Mouse (Mus musculus): Measurements from ENCODE around the gene Mpped1.

The Mpped1 gene

DNA sequence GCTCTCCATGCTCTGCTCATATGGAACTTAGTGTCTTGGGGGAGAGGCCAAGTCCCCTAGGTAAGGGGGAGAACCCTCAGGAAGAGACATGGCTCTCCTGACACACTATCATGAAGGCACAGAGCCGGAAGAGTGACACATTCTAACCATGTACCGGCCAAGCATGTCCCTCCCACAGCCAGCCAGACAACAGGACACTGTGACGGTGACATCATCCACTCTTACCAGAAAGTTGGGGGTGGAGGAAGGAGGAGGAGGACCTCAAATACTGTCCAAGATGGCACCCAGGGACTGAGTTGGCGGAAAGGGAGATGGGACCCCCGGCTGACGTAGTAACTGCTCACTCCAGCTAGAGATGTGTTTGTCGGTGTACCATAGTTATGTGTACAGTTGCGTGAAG is 104.6 kb downstream of the Mpped1 start:
- DNase-seq (ENCODE audit: low read depth, low spot score) = no peak

DNA sequence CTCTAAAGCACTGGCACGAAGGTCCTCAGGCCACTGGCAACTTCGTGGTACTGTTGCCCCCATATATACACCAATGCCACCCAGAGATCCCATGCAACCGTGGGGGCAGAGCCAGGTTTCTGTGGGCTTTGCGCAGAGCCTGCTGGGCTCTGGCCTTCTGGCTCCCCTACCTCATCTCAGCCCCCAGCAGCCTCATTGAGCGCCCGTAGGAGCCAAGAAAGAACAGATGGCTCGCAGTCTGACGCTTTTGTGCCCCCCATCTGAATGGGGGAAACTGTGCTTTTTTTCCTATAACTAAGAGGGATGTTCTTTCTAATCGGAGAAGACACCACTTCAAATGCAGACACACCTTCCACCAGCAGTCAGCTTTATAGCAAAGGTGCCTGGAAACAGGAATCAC is 105.0 kb downstream of the Mpped1 start:
- DNase-seq (ENCODE audit: low read depth, low spot score) = no peak

DNA sequence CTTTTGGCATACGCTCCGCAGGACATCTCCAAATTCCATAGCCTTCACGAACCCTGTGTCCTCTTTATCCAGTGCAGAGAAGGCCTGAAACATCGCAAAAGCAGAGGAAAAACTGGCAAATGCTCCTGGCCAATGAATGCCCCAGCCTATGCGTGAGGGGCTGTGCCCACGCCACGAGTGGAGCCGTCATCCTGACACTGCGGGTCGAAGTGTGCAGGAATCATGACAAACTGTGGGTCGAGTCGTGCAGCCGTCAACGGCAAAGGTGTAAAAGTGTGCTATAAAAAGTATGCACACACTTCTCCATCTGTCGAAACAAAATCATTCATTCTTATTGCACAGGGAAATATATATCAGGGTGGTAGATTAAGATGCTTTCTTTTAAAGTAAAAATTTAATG is 113.6 kb downstream of the Mpped1 start:
- DNase-seq (ENCODE audit: low read depth, low spot score) = no peak

DNA sequence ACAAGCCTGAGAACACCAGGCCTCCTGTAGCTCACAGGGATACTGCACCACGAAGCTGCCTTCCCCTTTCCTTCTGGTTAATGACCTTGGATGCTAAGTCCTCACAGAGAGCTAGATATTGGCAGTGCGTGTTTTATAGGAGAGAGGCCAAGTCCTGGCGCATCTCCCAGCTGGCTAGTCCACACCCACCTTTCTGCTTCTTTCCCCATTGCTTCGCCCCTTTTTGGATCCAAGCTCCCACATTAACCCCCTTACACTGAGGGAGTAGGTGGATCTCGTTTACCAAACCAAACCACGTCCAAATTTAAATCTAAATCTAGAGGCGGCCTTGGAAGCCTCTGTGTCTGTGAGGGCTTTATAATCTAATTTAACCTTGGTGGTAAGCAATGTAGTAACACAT is 115.0 kb downstream of the Mpped1 start:
- no peak for DNase-seq (ENCODE audit: low read depth, low spot score)

DNA sequence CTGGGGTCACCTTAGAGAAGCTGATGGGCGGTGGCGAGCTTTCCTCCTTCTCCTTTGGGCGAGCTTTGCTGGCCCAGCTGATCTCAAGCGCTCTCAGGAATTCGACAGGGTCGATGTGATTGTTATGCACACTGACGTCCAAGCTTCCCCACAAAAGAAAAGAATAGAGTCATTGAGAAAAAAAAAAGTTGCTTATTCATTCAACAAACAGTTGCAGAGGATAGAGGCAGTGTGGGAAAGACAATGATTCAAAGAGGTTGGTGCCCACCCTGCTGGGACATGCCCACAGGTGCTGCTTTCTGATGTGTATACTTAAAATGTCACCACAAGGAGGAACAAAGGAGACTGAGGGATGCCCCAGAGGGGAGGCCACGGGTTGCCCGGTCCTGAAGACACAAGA is 116.7 kb downstream of the Mpped1 start:
- no peak for DNase-seq (ENCODE audit: low read depth, low spot score)

DNA sequence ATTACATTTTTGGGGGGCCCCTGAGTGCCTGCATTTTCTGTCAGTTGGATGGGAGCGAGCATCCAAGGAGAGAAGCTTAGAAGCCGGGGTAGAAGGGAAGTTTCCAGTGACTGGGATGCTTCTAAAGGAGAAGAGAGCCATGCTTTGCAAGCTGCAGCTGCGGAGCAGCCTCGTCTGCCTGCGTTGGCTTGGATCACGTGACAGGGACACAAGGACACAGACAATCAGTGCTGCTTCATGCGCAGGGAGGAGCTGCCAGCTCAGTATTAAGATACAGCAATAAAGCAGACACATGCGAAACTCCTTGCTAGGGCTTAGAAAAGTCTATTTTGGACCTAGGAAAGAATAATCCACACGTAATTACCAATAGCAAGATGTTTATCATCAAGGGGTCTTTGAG is 118.0 kb downstream of the Mpped1 start:
- no peak for DNase-seq (ENCODE audit: low read depth, low spot score)

DNA sequence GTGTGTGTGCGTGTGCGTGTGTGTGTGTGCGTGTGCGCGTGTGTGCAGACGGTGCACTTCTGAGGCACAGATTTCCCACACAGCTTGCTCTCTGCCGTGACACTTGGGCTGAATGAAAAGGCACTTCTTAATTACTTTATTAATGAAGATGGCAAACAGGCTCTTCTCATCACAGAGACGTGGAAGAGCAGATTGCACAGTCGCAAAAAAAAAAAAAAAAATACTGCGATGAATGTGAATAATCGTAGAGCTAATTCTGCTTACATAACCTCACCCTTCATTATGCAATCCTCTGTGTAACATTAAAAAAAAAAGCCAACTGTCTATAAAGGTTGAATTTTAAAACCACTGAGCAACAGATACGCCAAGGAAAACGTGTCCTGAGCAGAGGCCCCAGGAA is 127.2 kb downstream of the Mpped1 start:
- no peak for DNase-seq (ENCODE audit: low read depth, low spot score)
